Mouse (Mus musculus): Measurements from ENCODE around the gene Cbr2.

The Cbr2 gene

GRCm38 (mm10) chr11:120731858-120732680 is at the start of gene Cbr2:
Gene Cbr2, minus strand, starts transcription at chr11:120732114.
- WGBS, result 79% methylated on average over 12 of the region's 12 CpGs

GRCm38 (mm10) chr11:120781361-120781760 is 49.4 kb upstream of the Cbr2 start:
- 98% methylated on average over 6 of the region's 6 CpGs for WGBS

- 92% methylated on average over 1 of the region's 1 CpGs for WGBS
These were observed 48.0 kb upstream of the Cbr2 start for GRCm38 (mm10) chr11:120779876-120780275.

- WGBS, result 20% methylated on average over 6 of the region's 6 CpGs
These were observed 45.2 kb upstream of the Cbr2 start for GRCm38 (mm10) chr11:120777123-120777522.

GRCm38 (mm10) chr11:120775774-120776469 is 44.0 kb upstream of the Cbr2 start:
- 18% methylated on average over 15 of the region's 15 CpGs for WGBS

- 93% methylated on average over 7 of the region's 7 CpGs for WGBS
These were observed 41.7 kb upstream of the Cbr2 start for GRCm38 (mm10) chr11:120773463-120774190.

GRCm38 (mm10) chr11:120772749-120773148 is 40.8 kb upstream of the Cbr2 start:
- WGBS, result 83% methylated on average over 3 of the region's 3 CpGs

GRCm38 (mm10) chr11:120768206-120768605 is 36.3 kb upstream of the Cbr2 start:
- WGBS, result 74% methylated on average over 1 of the region's 1 CpGs

GRCm38 (mm10) chr11:120767023-120767422 is 35.1 kb upstream of the Cbr2 start:
- WGBS, result 88% methylated on average over 3 of the region's 7 CpGs

GRCm38 (mm10) chr11:120763121-120763999 is 31.4 kb upstream of the Cbr2 start:
- 35% methylated on average over 8 of the region's 23 CpGs for WGBS

- 15% methylated on average over 14 of the region's 14 CpGs for WGBS
These were observed 30.7 kb upstream of the Cbr2 start, which contains the start of gene Hmga1b for GRCm38 (mm10) chr11:120762672-120763041. Gene Hmga1b, plus strand, starts transcription at chr11:120762794.

- 72% methylated on average over 14 of the region's 14 CpGs for WGBS
These were observed 30.1 kb upstream of the Cbr2 start for GRCm38 (mm10) chr11:120761811-120762671.

GRCm38 (mm10) chr11:120760236-120760635 is 28.3 kb upstream of the Cbr2 start:
- 93% methylated on average over 9 of the region's 9 CpGs for WGBS

- WGBS, result 80% methylated on average over 4 of the region's 4 CpGs
These were observed 19.7 kb upstream of the Cbr2 start for GRCm38 (mm10) chr11:120751606-120752005.

GRCm38 (mm10) chr11:120749430-120749829 is 17.5 kb upstream of the Cbr2 start:
- 58% methylated on average over 8 of the region's 8 CpGs for WGBS

- 79% methylated on average over 4 of the region's 4 CpGs for WGBS
These were observed 16.1 kb upstream of the Cbr2 start for GRCm38 (mm10) chr11:120747974-120748373.

GRCm38 (mm10) chr11:120744121-120744701 is 12.3 kb upstream of the Cbr2 start:
- 76% methylated on average over 7 of the region's 7 CpGs for WGBS

GRCm38 (mm10) chr11:120740981-120741380 is 9.1 kb upstream of the Cbr2 start:
- WGBS, result 87% methylated on average over 5 of the region's 5 CpGs

- 81% methylated on average over 6 of the region's 6 CpGs for WGBS
These were observed 4.5 kb upstream of the Cbr2 start for GRCm38 (mm10) chr11:120736424-120736823.

- 43% methylated on average over 6 of the region's 6 CpGs for WGBS
These were observed 1.6 kb upstream of the Cbr2 start for GRCm38 (mm10) chr11:120733521-120733920.
